14 mouse cellular contexts compared by ENCODE assay signal in genomic region chr9:43269166-43269565, GRCm38 (mm10). TPM values are rescaled to one million over a fixed set of nuclear protein-coding genes. Genes with fewer than 3 reads are reported as not detected.
DNase-seq lines count a peak whose midpoint lies in the region; ATAC-seq lines count a peak whose summit lies in the region.
"Had no signal": no experiment of that assay in that cellular context is flagged by ENCODE, and none has a peak within 500 bp of the region (broad histone marks: within the 10 kb centered on the region; RNA-seq: fewer than 3 reads in every experiment).

No protein-coding gene starts in this region.

- no peak for ATAC-seq in midbrain, embryonic 15.5 days (replicated peaks)
- no peak for ATAC-seq in midbrain, embryonic 14.5 days (ENCODE audit: low FRiP score, low TSS enrichment)
- ATAC-seq: CD4-positive, CD25-positive, alpha-beta regulatory T cell, adult 4 months; intestine, postnatal 0 days had no signal

- H3K9me3 ChIP-seq in midbrain, embryonic 10.5 days (replicated peaks) = peaks cover 9% of the 10 kb centered on the region; the same call in 1 of the 2 replicates
- H3K9me3 ChIP-seq in midbrain, embryonic 15.5 days = no peaks in the 10 kb centered on the region
- H3K9me3 ChIP-seq in midbrain, embryonic 14.5 days (ENCODE audit: control insufficient read depth, low read length) = peaks cover 5% of the 10 kb centered on the region; the same call in 1 of the 2 replicates

- H3K27ac ChIP-seq in midbrain, embryonic 10.5 days (replicated peaks) = no peak overlapping the region
- no peak overlapping the region for H3K27ac ChIP-seq in midbrain, embryonic 15.5 days
- no peak overlapping the region for H3K27ac ChIP-seq in midbrain, embryonic 14.5 days (replicated peaks; ENCODE audit: low read depth, low read length)

- H3K36me3 ChIP-seq in midbrain, embryonic 10.5 days = no peaks in the 10 kb centered on the region
- no peaks in the 10 kb centered on the region for H3K36me3 ChIP-seq in midbrain, embryonic 15.5 days (replicated peaks)
- no peaks in the 10 kb centered on the region for H3K36me3 ChIP-seq in midbrain, embryonic 14.5 days (ENCODE audit: control insufficient read depth, insufficient read depth, low read length)

- H3K9ac ChIP-seq in midbrain, embryonic 15.5 days = no peak overlapping the region
- no peak overlapping the region for H3K9ac ChIP-seq in midbrain, embryonic 14.5 days (replicated peaks; ENCODE audit: low read length)

- peaks cover 58% of the 10 kb centered on the region for H3K4me1 ChIP-seq in midbrain, embryonic 10.5 days
- peaks cover 12% of the 10 kb centered on the region for H3K4me1 ChIP-seq in midbrain, embryonic 15.5 days
- H3K4me1 ChIP-seq in midbrain, embryonic 14.5 days (ENCODE audit: control insufficient read depth, insufficient read depth, low read length) = peaks cover 5% of the 10 kb centered on the region; the same call in 1 of the 2 replicates

- peaks cover 76% of the 10 kb centered on the region for H3K27me3 ChIP-seq in midbrain, embryonic 10.5 days (ENCODE audit: low read depth, poor library complexity, severe bottlenecking)
- peaks cover 28% of the 10 kb centered on the region for H3K27me3 ChIP-seq in midbrain, embryonic 15.5 days (replicated peaks)
- peaks cover 30% of the 10 kb centered on the region for H3K27me3 ChIP-seq in midbrain, embryonic 14.5 days (ENCODE audit: control insufficient read depth, insufficient read depth, low read length)

- no peak overlapping the region for H3K4me2 ChIP-seq in midbrain, embryonic 15.5 days
- H3K4me2 ChIP-seq in midbrain, embryonic 14.5 days (ENCODE audit: low read length) = no peak overlapping the region

- WGBS in midbrain, embryonic 10.5 days = 3% methylated on average over 8 of the region's 8 CpGs
- 2% methylated on average over 8 of the region's 8 CpGs for WGBS in midbrain, embryonic 15.5 days
- WGBS in midbrain, embryonic 14.5 days = 3% methylated on average over 8 of the region's 8 CpGs

- 0 out of 2 replicates have a peak overlapping the region, but pooled peaks have one; percentile 5 for H3K4me3 ChIP-seq in midbrain, embryonic 10.5 days
- H3K4me3 ChIP-seq in midbrain, embryonic 15.5 days = no peak overlapping the region
- no peak overlapping the region for H3K4me3 ChIP-seq in midbrain, embryonic 14.5 days (replicated peaks; ENCODE audit: low read depth, low read length)
- H3K4me3 ChIP-seq: erythroblast, embryonic 14.5 days had no signal

- DNase-seq in midbrain, embryonic 10.5 days (ENCODE audit: low spot score) = peak; percentile 51
- DNase-seq in embryo, embryonic 11 days = peak; percentile 67
- DNase-seq in layer of hippocampus, adult 18-20 months (ENCODE audit: low spot score in 2 of 2) = peak; percentile 26 to 51
- DNase-seq in midbrain, embryonic 14.5 days = peak; percentile 51
- DNase-seq in lung, postnatal 10 days = no peak
- DNase-seq in urinary bladder, adult 2 months (ENCODE audit: low spot score) = no peak
- DNase-seq in lung, postnatal 14 days = no peak
- DNase-seq: gastrocnemius, postnatal 36 days; thymus, postnatal 25 days had no signal

RNA-seq across cellular contexts. Expression of gene Oaf, which starts 29.5 kb away (rescaled TPM):
- 32.0 and 36.5 TPM in 2 replicates for polyA plus RNA-seq in midbrain, embryonic 10.5 days (2016; fragmentation: Nextera tagmentation; extraction: Ambion mirVana)
- polyA plus RNA-seq in midbrain, embryonic 15.5 days (2015; fragmentation: Nextera tagmentation; extraction: Ambion mirVana) = 5.1 and 6.4 TPM in 2 replicates
- total RNA-seq in layer of hippocampus, adult 18-20 months (2021) = 10 to 100 TPM; 19.2 to 20.3 TPM
- 2.3 and 7.9 TPM in 2 replicates for polyA plus RNA-seq in midbrain, embryonic 14.5 days (2014; fragmentation: Nextera tagmentation; extraction: Ambion mirVana)
- 53.7 and 67.1 TPM in 2 replicates for polyA plus RNA-seq in urinary bladder, adult 2 months (2012; rRNA removed)

RNA-seq across cellular contexts. Expression of gene Trim29, which starts 41.5 kb away (rescaled TPM):
- 0.94 and 0.98 TPM in 2 replicates for polyA plus RNA-seq in midbrain, embryonic 10.5 days (2016; fragmentation: Nextera tagmentation; extraction: Ambion mirVana)
- polyA plus RNA-seq in midbrain, embryonic 15.5 days (2015; fragmentation: Nextera tagmentation; extraction: Ambion mirVana) = 0.62 TPM in 1 of 2 replicates, not detected in the other
- total RNA-seq in layer of hippocampus, adult 18-20 months (2021) = under 1 TPM; 0.23 to 0.69 TPM
- polyA plus RNA-seq in midbrain, embryonic 14.5 days (2014; fragmentation: Nextera tagmentation; extraction: Ambion mirVana) = not detected in 2 replicates
- 59.6 and 62.9 TPM in 2 replicates for polyA plus RNA-seq in urinary bladder, adult 2 months (2012; rRNA removed)
- total RNA-seq: monocyte, adult 5-6 weeks had no signal
- polyA plus RNA-seq: CD4-positive, CD25-positive, alpha-beta regulatory T cell, adult 4 months; erythroblast, embryonic 14.5 days had no signal

RNA-seq across cellular contexts. Expression of gene Pou2f3, which starts 59.0 kb away (rescaled TPM):
- not detected in 2 replicates for polyA plus RNA-seq in midbrain, embryonic 10.5 days (2016; fragmentation: Nextera tagmentation; extraction: Ambion mirVana)
- polyA plus RNA-seq in midbrain, embryonic 15.5 days (2015; fragmentation: Nextera tagmentation; extraction: Ambion mirVana) = 0.08 and 0.14 TPM in 2 replicates
- total RNA-seq in layer of hippocampus, adult 18-20 months (2021) = under 1 TPM; 0.38 to 0.52 TPM
- polyA plus RNA-seq in midbrain, embryonic 14.5 days (2014; fragmentation: Nextera tagmentation; extraction: Ambion mirVana) = 0.08 TPM in 1 of 2 replicates, not detected in the other
- polyA plus RNA-seq in urinary bladder, adult 2 months (2012; rRNA removed) = 0.28 and 0.53 TPM in 2 replicates
- total RNA-seq: gastrocnemius, postnatal 36 days; monocyte, adult 5-6 weeks had no signal
- polyA plus RNA-seq: CD4-positive, CD25-positive, alpha-beta regulatory T cell, adult 4 months; erythroblast, embryonic 14.5 days had no signal

Comparison
In these comparisons a context has a peak if more than half of its experiments do, and no peak if none do; other contexts are left out.
1. DNase-seq: peak in midbrain, embryonic 10.5 days (single experiment), embryo, embryonic 11 days (single experiment), layer of hippocampus, adult 18-20 months (2 of 2) and midbrain, embryonic 14.5 days (single experiment); none in lung, postnatal 10 days (single experiment), urinary bladder, adult 2 months (single experiment) and lung, postnatal 14 days (single experiment).
2. RNA of gene Trim29, which starts 41.5 kb away (polyA plus RNA-seq): 59.6 to 62.9 TPM in urinary bladder, adult 2 months; 0.94 to 0.98 TPM in midbrain, embryonic 10.5 days, 0.62 TPM in midbrain, embryonic 15.5 days and not detected in midbrain, embryonic 14.5 days; every median in the first group is over 10 times any median in the second.